Mouse (Mus musculus) kidney, embryonic 15.5 days (tissue): Measurements from ENCODE around the gene Pla2g15. TPM values are rescaled to one million over a fixed set of nuclear protein-coding genes. Genes with fewer than 3 reads are reported as not detected.

ENCODE experiments used
- ATAC-seq: fragments of 200-750 bp; cut with Nextera tagmentation; replicated peaks from 2 replicates; pipeline ENCODE4 v1.8.0; 2017; ENCODE audit warnings: moderate TSS enrichment; ENCODE audit not compliant: low FRiP score
- H3K27ac ChIP-seq: fragments of 300-500 bp; sonication (generic); 2 replicates; pipeline ENCODE4 v1.5.1; 2015; ENCODE audit warnings: mild to moderate bottlenecking, inconsistent platforms
- H3K27me3 ChIP-seq: fragments of 300-500 bp; sonication (generic); 2 replicates; pipeline ENCODE4 v1.6.1; 2015; ENCODE audit warnings: inconsistent platforms
- H3K36me3 ChIP-seq: fragments of 300-500 bp; sonication (generic); 2 replicates; pipeline ENCODE4 v1.6.1; 2015; ENCODE audit warnings: inconsistent platforms
- H3K4me1 ChIP-seq: fragments of 300-500 bp; sonication (generic); 2 replicates; pipeline ENCODE4 v1.6.1; 2015; ENCODE audit warnings: inconsistent platforms
- H3K4me2 ChIP-seq: fragments of 300-500 bp; sonication (generic); 2 replicates; pipeline ENCODE4 v1.6.1; 2015; ENCODE audit warnings: moderate library complexity, mild to moderate bottlenecking, inconsistent platforms
- H3K4me3 ChIP-seq: fragments of 300-500 bp; sonication (generic); replicated peaks from 2 replicates; pipeline ENCODE4 v1.5.1; 2015; ENCODE audit warnings: mild to moderate bottlenecking, inconsistent platforms
- H3K9ac ChIP-seq: fragments of 300-500 bp; sonication (generic); 2 replicates; pipeline ENCODE4 v1.6.1; 2015; ENCODE audit warnings: mild to moderate bottlenecking, inconsistent platforms
- H3K9me3 ChIP-seq: fragments of 300-500 bp; sonication (generic); replicated peaks from 2 replicates; pipeline ENCODE4 v1.6.1; 2016; ENCODE audit warnings: inconsistent platforms
- WGBS: fragments of 180-500 bp; shearing (Covaris S2); methylation state at CpG from one replicate; pipeline ENCODE4 v1.1.7; 2015; ENCODE audit warnings: mixed read lengths; 5-methylcytosine and 5-hydroxymethylcytosine counted together
- polyA plus RNA-seq: library from polyadenylated mRNA; unstranded; fragments of >200 nt; fragmentation: Nextera tagmentation; extraction: Ambion mirVana; gene quantifications from 2 replicates; pipeline ENCODE4 v1.2.1, GENCODE M21; 2015

Gene Pla2g15
- polyA plus RNA-seq, 1 experiment from 2014 or later = 13.9 TPM

DNA sequence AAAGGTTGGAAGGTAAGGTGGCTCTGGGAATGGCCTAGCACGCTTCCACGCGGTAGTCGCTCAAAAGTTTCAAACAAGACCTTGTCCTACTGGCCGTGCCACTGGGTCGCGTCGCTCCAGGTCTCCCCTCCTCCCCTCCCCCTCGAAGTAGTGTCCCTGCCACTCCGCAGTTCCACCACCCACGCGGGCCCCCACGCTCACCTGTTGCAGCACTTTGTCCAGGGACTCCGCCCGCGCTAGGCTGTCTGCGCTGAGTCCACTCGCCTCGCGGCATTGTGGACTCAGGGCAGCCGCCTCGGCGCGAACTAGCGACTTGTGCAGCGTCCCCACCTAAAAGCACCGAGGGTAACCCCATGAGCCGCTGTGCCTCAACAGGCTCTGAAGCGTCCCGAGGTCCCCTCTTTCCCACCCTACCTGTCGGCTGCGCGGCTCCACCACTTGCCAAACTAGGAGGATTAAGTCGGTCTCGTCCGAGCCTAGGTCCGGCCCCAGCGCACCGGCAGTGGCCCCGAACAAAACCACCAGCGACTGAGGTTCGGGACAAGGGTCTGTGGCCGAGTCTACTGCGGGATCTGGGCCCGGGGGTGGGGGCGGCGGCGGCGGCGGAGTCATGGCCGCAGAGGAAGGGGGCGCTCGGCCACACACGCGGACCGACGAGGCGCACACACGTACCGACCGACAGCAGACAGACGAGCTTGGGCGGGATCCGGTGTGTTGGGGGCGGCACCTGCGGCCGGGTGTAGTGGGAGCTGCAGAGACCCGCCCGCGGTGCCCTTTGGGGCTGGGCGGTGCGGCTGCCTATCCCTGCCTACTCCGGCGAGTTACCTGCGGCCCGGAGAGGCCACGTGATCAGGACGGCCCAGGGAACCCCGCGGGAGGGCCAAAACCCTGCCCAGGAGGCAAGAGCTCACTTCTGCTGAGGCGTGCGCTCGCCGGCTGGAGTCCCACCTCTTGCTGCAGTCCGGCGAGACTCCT is 13.8 kb upstream of the Pla2g15 start, which contains the start of gene Esrp2:
Gene Esrp2 (minus strand): TSS at position 819 of the 975 bp plus-strand sequence.
- Histone ChIP-seq H3K4me2 (peak within 1 kb of the TSS; percentile 67), H3K9ac (peak within 1 kb of the TSS; percentile 53), H3K9me3 (no peaks in the 10 kb centered on the region), H3K4me3 (peak within 1 kb of the TSS; percentile 58), H3K27ac (peak within 1 kb of the TSS; percentile 89), H3K4me1 (peaks cover 58% of the 10 kb centered on the region), H3K27me3 (peaks cover 65% of the 10 kb centered on the region), H3K36me3 (peaks cover 18% of the 10 kb centered on the region)
- ATAC-seq = peak; percentile 55
- WGBS = under 1% methylated on average over 79 of the region's 86 CpGs

DNA sequence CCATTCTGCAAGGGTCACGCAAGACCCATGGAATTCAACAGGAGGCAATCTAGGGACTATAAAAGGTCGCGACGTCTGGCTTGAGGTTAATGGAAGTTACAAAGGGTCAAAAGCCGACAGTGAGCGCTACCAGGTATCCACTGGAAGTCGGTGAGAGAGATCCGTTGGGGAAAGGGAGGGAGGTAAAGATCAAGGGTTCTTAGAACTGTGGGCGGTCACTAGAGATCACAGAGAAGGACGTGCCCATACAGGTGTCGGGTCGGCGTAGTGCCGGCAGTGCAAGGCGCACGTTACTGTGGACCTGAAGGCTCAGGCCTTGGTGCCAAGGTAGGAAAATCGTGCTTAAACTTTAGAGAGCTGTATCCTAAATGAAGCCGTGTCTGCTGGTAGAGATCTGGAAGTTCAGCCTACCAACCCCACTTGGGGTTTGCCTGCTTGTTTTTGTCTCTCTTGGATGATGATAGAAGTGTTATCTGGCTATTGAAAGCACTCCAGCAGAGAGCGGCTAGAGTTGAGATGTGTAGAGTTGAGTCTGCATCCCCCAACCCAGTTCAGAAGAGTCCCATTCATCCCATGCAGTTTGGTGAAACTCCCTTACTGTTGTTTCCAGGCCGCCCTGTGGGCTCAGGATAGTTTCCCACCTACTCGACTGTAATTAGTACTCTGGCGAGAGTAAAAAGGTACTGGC is 12.8 kb upstream of the Pla2g15 start:
- H3K9me3 ChIP-seq = no peaks in the 10 kb centered on the region
- H3K9ac ChIP-seq = peak overlapping the region; percentile 53
- peaks cover 8% of the 10 kb centered on the region for H3K36me3 ChIP-seq
- peak overlapping the region; percentile 67 for H3K4me2 ChIP-seq
- peak overlapping the region; percentile 58 for H3K4me3 ChIP-seq
- WGBS = 6% methylated on average over 22 of the region's 22 CpGs
- no peak for ATAC-seq
- peaks cover 58% of the 10 kb centered on the region for H3K4me1 ChIP-seq
- peaks cover 65% of the 10 kb centered on the region for H3K27me3 ChIP-seq
- peak overlapping the region; percentile 89 for H3K27ac ChIP-seq

DNA sequence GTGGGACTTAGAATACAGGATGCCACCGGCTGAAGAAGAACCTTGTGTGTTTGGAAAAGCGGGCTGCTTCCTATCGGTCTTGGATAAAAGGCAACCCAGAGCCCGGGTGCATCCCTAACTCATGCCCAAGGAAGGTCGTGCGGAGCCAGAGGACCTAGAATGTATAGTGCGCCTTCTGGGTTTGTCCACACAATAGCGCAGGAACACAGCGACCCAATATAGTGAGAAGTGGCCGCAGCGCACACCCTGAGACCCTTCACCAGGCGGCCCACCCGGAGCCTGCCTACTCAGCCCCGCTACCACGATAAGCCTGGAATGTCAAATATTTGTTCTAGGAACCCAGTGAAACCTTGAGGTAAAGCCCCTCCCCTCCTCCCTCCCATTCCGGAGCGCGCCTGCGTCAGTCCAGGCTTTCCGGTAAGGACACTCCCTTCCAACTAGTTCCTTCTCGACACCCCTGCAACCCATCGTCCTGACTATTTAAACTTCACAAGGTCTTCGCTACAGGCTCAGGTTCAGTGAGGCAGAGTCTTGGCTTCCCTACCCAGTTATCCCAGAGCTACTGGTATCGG is 12.2 kb upstream of the Pla2g15 start:
- no peak for ATAC-seq
- H3K4me1 ChIP-seq = peaks cover 58% of the 10 kb centered on the region
- H3K36me3 ChIP-seq = peaks cover 2% of the 10 kb centered on the region; the same call in 1 of the 2 replicates
- peak overlapping the region; percentile 67 for H3K4me2 ChIP-seq
- under 1% methylated on average over 24 of the region's 24 CpGs for WGBS
- peaks cover 65% of the 10 kb centered on the region for H3K27me3 ChIP-seq
- peak overlapping the region; percentile 58 for H3K4me3 ChIP-seq
- peak overlapping the region; percentile 89 for H3K27ac ChIP-seq
- no peaks in the 10 kb centered on the region for H3K9me3 ChIP-seq
- H3K9ac ChIP-seq = peak overlapping the region; percentile 52

DNA sequence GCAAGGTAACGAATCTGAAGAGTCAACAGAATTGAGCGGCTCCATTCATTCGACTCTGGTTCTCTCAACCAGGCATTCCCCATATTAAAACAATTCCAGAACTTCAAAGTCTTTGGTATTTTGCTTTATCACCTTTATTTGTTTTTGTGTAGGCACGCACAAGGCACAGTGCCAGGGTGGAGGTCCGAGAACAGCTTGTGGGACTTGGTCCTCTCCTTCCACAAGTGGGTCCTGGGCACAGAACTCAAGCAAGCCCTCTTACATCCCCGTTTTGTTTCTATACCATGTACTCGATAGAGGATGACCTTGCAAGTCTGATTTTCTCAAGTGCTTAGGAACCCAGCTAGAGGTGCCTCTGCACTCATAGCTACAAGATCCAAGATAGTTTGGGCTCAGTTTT is 11.6 kb upstream of the Pla2g15 start:
- peaks cover 55% of the 10 kb centered on the region for H3K4me1 ChIP-seq
- no peaks in the 10 kb centered on the region for H3K9me3 ChIP-seq
- H3K36me3 ChIP-seq = no peaks in the 10 kb centered on the region
- ATAC-seq = no peak
- WGBS = 14% methylated on average over 7 of the region's 7 CpGs
- peak overlapping the region; percentile 67 for H3K4me2 ChIP-seq
- peak overlapping the region; percentile 89 for H3K27ac ChIP-seq
- H3K4me3 ChIP-seq = peak overlapping the region; percentile 58
- peak overlapping the region; percentile 52 for H3K9ac ChIP-seq
- H3K27me3 ChIP-seq = peaks cover 63% of the 10 kb centered on the region

DNA sequence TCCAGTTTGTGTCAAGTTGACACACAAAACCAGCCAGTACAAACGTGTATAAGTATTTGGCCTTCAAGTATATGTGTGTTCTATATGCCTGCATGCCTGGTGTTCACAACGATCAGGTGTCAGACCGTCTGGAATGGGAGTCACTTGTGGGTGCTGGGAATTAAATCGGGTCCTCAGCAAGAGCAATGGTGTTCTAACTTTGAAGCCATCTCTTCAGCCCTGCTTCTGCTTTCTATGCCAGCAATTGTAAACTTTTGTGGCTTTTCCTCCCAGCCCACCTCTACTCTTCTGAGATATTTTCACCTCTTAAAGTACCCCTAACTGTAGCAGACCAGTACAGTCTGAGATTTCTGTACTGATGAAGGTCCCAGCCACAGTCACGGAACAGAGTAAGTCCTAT is 10.0 kb upstream of the Pla2g15 start:
- Histone ChIP-seq H3K27me3 (peaks cover 47% of the 10 kb centered on the region), H3K4me3 (no peak overlapping the region), H3K9ac (no peak overlapping the region), H3K9me3 (no peaks in the 10 kb centered on the region), H3K36me3 (no peaks in the 10 kb centered on the region), H3K27ac (no peak overlapping the region), H3K4me1 (peaks cover 40% of the 10 kb centered on the region), H3K4me2 (no peak overlapping the region)
- ATAC-seq = no peak
- 58% methylated on average over 5 of the region's 5 CpGs for WGBS

DNA sequence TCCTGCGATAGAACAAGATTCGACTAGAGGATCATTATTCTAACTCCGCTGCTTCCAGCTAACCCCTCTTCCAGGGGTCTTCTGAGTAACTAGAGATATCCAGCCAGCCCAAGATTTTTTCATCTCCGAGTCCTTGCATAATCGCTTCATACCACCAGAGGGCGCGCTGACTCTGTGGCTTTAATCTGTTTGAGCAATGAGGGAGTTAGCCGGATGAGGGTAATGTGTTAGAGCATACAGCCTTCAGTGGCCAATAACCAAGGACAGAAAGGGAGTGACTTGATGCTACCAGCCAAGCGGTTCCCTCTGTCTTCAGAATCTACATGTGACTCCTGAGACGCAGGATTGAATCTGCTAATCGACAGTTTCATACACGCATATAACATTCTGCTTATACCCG is 9.4 kb upstream of the Pla2g15 start:
- H3K4me3 ChIP-seq = no peak overlapping the region
- peaks cover 34% of the 10 kb centered on the region for H3K4me1 ChIP-seq
- WGBS = 15% methylated on average over 13 of the region's 13 CpGs
- peaks cover 41% of the 10 kb centered on the region for H3K27me3 ChIP-seq
- no peaks in the 10 kb centered on the region for H3K36me3 ChIP-seq
- peak; percentile 34; the same call in 1 of the 2 replicates for ATAC-seq
- no peaks in the 10 kb centered on the region for H3K9me3 ChIP-seq
- H3K27ac ChIP-seq = no peak overlapping the region
- H3K4me2 ChIP-seq = no peak overlapping the region
- no peak overlapping the region for H3K9ac ChIP-seq

DNA sequence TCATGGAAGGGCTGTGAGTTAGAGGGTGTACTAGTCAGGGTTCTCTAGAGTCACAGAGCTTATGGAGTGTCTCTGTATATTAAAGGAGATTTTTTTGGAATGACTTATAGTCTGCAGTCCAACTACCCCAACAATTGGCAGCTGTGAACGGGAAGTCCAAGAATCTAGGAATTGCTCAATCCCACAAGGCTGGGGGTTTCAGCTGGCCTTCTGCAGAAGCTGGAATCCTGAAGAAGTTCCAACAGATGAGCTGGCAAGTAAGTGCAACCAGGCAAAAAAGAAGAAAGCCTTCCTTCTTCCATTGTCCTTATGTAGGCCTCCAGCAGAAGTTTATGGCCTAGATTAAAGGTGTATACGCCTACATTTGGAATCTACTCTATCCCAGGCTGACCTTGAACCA is 4.9 kb upstream of the Pla2g15 start:
- Histone ChIP-seq H3K27me3 (peaks cover 2% of the 10 kb centered on the region; the same call in 1 of the 2 replicates), H3K4me1 (peaks cover 6% of the 10 kb centered on the region), H3K4me2 (no peak overlapping the region), H3K27ac (no peak overlapping the region), H3K9me3 (no peaks in the 10 kb centered on the region), H3K4me3 (no peak overlapping the region), H3K36me3 (no peaks in the 10 kb centered on the region), H3K9ac (no peak overlapping the region)
- 89% methylated on average over 2 of the region's 2 CpGs for WGBS
- ATAC-seq = no peak

DNA sequence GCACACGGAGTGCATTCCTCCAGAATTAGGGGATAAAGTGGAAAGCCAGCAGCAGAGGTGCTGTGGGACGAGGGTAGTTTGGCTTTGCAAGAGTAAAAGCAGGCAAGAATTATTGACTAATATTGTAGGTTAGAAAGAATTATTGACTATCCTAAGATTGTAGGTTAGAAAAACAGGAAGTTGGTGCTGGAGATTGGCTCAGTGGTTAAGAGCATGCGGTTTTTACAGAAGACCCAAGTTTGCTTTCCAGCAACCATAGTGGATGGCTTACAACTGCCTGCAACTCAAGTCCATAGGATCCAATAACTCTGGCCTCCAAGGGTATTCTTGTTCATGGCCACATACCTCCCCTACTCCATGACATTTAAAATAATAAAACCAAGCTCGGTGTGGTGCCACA is 4.2 kb upstream of the Pla2g15 start:
- H3K27ac ChIP-seq = no peak overlapping the region
- no peak overlapping the region for H3K4me2 ChIP-seq
- WGBS = 87% methylated on average over 4 of the region's 4 CpGs
- no peaks in the 10 kb centered on the region for H3K27me3 ChIP-seq
- H3K9ac ChIP-seq = no peak overlapping the region
- peaks cover 9% of the 10 kb centered on the region for H3K4me1 ChIP-seq
- H3K9me3 ChIP-seq = no peaks in the 10 kb centered on the region
- no peaks in the 10 kb centered on the region for H3K36me3 ChIP-seq
- no peak for ATAC-seq
- H3K4me3 ChIP-seq = no peak overlapping the region

DNA sequence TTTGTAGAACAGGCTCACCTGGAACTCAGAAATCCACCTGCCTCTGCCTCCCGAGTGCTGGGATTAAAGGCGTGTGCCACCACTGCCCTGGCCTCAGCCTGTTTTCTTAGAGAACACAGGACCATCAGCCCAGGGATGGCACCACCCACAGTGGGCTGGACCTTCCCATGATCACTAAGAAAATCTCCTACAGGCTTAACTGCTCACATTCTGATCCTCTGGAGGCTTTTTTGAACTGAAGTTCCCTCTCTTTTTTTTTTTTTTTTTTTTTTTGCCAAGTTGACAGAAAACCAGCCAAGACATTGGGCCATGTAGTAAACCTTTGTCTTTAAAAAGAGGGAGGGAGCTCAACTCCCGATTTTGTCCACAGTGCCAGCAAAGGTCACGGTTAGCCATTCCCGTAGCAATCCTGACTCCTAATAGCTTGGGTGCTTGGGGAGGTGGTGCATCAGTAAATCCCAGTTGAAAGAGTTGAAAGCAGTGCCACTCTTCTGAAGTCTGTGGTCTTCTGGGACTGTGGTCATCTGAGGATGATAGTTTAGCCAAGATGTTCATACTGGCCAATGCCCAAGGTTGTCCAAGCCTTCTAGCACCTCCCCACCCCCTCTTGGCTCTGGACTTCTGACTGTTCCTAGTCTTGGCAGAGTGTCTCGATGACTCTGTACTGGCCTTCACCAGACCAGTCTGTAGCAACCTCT is 2.2 kb upstream of the Pla2g15 start:
- ATAC-seq = no peak
- no peak overlapping the region for H3K4me3 ChIP-seq
- H3K27ac ChIP-seq = no peak overlapping the region
- WGBS = 84% methylated on average over 6 of the region's 6 CpGs
- H3K9me3 ChIP-seq = no peaks in the 10 kb centered on the region
- peaks cover 10% of the 10 kb centered on the region for H3K4me1 ChIP-seq
- no peak overlapping the region for H3K9ac ChIP-seq
- no peak overlapping the region for H3K4me2 ChIP-seq
- no peaks in the 10 kb centered on the region for H3K27me3 ChIP-seq
- no peaks in the 10 kb centered on the region for H3K36me3 ChIP-seq

DNA sequence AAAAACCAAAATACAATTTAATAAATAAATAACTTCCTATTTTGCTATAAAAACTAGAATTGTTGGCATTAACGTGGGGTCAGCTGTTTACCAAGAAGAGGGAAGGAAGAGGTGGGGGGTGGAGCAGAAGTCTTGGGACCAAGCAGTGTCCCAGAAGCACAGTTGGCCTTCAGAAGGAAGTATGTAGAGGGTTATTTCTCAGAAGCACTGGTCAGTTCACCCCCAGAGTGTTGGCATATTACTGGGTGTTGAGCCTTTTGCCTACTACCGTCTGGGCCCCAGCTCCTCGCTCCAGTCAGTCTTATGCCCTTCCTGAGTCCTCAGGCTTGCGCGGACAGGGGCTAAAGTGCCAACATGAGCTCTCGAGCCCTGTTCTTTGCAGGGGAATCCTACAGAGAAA is 1.2 kb upstream of the Pla2g15 start:
- Histone ChIP-seq H3K27ac (no peak overlapping the region), H3K4me2 (no peak overlapping the region), H3K4me1 (peaks cover 10% of the 10 kb centered on the region), H3K9ac (no peak overlapping the region), H3K9me3 (no peaks in the 10 kb centered on the region), H3K27me3 (no peaks in the 10 kb centered on the region), H3K36me3 (no peaks in the 10 kb centered on the region), H3K4me3 (no peak overlapping the region)
- WGBS = 86% methylated on average over 6 of the region's 6 CpGs
- ATAC-seq = no peak

DNA sequence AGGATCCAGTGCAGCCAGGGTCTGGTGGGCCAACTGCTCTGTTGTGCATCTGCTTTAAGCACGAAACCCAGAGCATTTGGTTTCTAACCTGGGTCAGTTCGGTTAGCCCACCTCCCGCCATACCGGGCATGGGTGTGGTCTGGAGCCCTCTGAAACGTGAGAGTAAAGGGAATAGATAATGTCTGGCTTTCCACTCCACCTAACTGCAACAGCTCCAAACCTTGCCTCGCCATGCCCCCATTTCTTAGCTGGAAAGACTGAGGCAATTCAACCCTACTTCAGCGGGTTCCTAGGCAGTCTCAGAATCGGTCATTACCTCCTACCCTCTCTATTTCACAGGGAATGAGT is 428 bp downstream of the Pla2g15 start:
- Histone ChIP-seq H3K27ac (no peak overlapping the region), H3K9me3 (no peaks in the 10 kb centered on the region), H3K4me1 (peaks cover 10% of the 10 kb centered on the region), H3K4me3 (peak overlapping the region; percentile 74), H3K27me3 (no peaks in the 10 kb centered on the region), H3K4me2 (peak overlapping the region; percentile 81), H3K9ac (peak overlapping the region; percentile 69), H3K36me3 (peaks cover 11% of the 10 kb centered on the region; the same call in 1 of the 2 replicates)
- WGBS = 15% methylated on average over 8 of the region's 8 CpGs
- 0 out of 2 replicates have a peak, but pooled peaks have one; percentile 2 for ATAC-seq
